Mouse (Mus musculus): Measurements from ENCODE around the gene Vps13d. TPM values are rescaled to one million over a fixed set of nuclear protein-coding genes. Genes with fewer than 3 reads are reported as not detected.

The Vps13d gene
- polyA plus RNA-seq, 1 experiment = 71.8 TPM

DNA sequence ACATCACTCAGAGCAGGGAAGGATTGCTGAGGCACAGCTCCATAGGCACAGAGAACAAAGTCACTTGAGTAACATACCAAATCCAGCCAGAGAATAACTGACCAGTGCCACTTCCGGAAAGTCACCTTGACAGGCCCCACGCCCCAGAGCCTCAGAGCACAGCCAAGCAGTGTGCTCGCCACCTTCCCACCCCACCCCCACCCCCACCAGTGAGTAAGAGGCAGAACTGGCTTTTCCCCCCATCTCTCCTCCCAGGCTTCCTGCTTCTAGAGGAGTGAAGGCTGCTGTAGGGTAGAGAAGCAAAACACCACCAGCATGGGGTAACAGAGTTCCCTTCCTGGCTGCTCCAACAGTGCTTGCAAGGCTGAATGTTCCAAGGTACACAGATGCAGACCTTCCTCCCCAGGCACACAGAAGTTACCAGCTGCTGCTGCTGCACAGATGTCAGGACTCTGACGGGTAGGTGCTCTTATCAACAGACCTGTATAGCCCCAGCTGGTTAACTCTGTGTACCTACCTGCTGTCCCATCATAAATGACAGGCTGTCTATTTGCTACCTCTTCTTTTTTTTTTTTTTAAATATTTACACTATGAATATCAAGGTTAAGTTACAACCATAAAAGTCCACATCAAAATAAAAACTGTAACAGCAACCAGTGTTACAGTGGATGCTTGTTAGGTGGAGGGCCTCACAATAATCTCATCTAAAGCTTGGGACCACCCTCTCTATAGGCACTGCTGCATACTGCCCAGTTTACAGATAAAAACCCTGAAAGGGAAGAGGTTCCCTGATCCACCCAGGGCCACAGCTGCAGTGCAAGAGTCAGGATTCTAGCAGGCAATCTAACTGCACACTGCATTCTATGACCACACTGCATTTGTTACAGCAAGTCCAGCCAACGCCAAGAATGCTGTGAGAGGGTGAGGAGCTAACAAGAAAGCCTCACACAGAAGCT, 47.5 kb downstream of the Vps13d start:
- Histone ChIP-seq H3K27ac (ENCODE audit: insufficient read depth, low read depth, low read length) (no peak overlapping the region), H3K4me1 (ENCODE audit: control insufficient read depth, insufficient read depth, low read length) (peaks cover 8% of the 10 kb centered on the region), H3K4me3 (ENCODE audit: insufficient read depth, low read depth, low read length) (no peak overlapping the region)
- TF ChIP-seq POLR2A (IDR thresholded peaks at IDR 0.05; ENCODE audit: insufficient read depth, low read depth, low read length) (no peak), CTCF (IDR thresholded peaks at IDR 0.05; ENCODE audit: insufficient read depth, low read depth, low read length) (no peak)
- 71% methylated on average over 5 of the region's 5 CpGs for WGBS

DNA sequence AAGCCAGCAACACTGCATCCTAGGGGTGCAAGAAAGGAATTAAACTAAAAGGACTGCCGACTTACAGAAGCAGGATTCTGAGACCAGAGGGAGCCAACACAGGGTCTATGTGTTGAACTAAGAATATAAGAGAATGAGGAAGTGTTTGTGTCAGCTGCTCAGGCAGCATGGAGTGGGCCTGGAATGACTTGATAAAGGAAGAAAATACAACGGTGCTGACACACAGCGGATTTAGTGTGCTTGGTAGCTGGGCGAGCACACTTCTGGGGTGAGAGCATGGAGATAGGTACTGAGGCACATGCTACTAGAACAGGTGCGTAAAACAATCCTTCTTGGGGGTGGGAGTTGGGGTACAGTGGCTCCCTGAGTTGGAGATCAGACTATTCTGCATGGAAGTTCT, 51.3 kb downstream of the Vps13d start:
- 86% methylated on average over 5 of the region's 5 CpGs for WGBS
- H3K4me1 ChIP-seq (ENCODE audit: control insufficient read depth, insufficient read depth, low read length) = peaks cover 8% of the 10 kb centered on the region

DNA sequence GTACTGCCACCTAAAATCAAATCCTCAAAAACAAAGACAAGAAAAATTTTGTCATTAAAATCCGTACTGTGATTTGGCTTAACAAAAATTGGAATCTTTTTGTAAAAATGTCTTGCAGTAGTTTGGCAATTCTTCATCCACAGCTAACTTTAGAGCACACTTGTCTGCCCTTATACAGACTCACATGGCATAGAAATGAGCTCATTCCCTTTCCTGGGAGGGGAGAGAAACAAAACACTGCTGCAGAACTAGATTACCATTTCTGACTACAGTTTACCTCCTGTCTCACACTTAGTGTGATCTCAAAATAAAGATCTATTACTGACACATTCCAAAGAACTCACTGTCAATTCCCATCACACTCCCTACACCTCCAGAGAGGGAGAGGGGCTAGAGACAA, 58.1 kb downstream of the Vps13d start:
- Histone ChIP-seq H3K4me1 (ENCODE audit: control insufficient read depth, insufficient read depth, low read length) (no peaks in the 10 kb centered on the region), H3K27ac (ENCODE audit: insufficient read depth, low read depth, low read length) (no peak overlapping the region), H3K4me3 (ENCODE audit: insufficient read depth, low read depth, low read length) (no peak overlapping the region)
- WGBS = 51% methylated on average over 1 of the region's 1 CpGs
- TF ChIP-seq POLR2A (IDR thresholded peaks at IDR 0.05; ENCODE audit: insufficient read depth, low read depth, low read length) (no peak), CTCF (IDR thresholded peaks at IDR 0.05; ENCODE audit: insufficient read depth, low read depth, low read length) (no peak)

More for the DNA sequence above, 51.3 kb downstream of the Vps13d start:
- H3K4me3 ChIP-seq (ENCODE audit: insufficient read depth, low read depth, low read length) = no peak overlapping the region
- TF ChIP-seq POLR2A (IDR thresholded peaks at IDR 0.05; ENCODE audit: insufficient read depth, low read depth, low read length) = no peak
- TF ChIP-seq CTCF (IDR thresholded peaks at IDR 0.05; ENCODE audit: insufficient read depth, low read depth, low read length) = no peak
- no peak overlapping the region for H3K27ac ChIP-seq (ENCODE audit: insufficient read depth, low read depth, low read length)

DNA sequence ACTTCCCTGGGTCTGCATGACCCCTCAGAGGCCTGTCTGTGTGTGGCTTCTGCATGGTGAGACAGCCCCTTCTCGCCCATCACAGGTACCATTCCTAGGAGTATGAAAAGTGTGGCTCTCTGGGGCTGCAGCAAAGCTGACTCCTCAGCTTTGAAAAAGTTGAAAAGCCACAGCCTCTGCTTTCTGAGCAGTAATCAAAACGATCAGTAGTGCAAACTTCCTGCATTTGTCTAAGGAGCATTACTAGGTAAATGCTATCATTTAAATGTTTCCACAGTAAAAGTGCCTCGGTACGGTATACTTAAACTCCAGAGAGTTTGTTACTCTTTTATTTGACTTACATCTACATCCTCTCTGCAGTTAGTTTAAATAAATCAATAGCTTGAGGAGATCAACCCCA, 59.3 kb downstream of the Vps13d start:
- no peaks in the 10 kb centered on the region for H3K4me1 ChIP-seq (ENCODE audit: control insufficient read depth, insufficient read depth, low read length)
- TF ChIP-seq POLR2A (IDR thresholded peaks at IDR 0.05; ENCODE audit: insufficient read depth, low read depth, low read length) = no peak
- no peak for TF ChIP-seq CTCF (IDR thresholded peaks at IDR 0.05; ENCODE audit: insufficient read depth, low read depth, low read length)
- WGBS = 88% methylated on average over 4 of the region's 4 CpGs
- H3K27ac ChIP-seq (ENCODE audit: insufficient read depth, low read depth, low read length) = no peak overlapping the region
- H3K4me3 ChIP-seq (ENCODE audit: insufficient read depth, low read depth, low read length) = no peak overlapping the region

DNA sequence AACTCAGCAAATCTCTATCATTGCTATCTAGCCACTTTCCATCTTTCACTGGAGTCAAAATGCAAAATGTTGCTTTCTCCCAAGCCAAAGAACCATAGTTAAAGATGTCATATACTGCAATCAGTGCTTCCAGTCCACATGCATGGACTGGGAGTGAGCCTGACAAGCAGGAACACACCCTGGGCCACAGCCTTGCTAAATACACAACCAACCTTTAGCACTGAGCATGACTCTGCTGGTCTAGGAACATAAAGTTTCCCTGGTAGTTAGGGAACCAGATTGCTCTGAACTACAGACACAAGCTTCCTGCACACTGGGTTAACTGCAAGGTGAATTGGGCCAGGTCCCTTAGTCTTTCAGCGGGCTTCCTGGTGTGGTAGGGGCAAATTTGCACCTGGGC, 64.0 kb downstream of the Vps13d start:
- 97% methylated on average over 1 of the region's 1 CpGs for WGBS
- Histone ChIP-seq H3K27ac (ENCODE audit: insufficient read depth, low read depth, low read length) (no peak overlapping the region), H3K4me1 (ENCODE audit: control insufficient read depth, insufficient read depth, low read length) (0 out of 2 replicates have a peak, but pooled peaks cover 2% of the 10 kb centered on the region)

DNA sequence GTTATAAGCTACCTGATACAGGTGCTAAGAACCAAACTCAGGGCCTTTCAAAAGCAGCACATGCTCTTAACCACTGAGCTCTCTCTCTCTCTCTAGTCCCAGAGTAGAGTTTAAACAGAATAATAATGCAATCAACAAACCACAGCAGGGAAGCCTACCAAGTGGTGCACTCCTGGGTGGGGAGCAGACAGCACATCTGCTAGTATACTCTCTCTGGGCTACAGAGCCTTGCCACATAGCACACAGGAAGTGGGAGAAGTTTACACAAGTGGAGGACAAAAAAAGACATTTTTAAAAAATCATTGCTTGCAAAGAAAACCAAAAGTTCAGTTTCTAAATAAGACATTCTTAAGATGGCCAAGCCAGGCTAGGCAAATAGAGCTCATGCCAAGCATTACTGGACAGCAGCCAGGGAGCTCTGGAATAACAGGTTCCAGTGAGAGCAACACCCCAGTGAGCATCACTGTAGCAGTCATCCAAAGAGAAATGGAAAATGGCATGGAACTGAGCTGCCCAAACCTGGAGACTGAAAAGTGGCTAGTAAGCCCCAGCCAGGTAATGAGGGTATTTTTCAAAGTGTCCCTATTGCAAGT, 64.8 kb downstream of the Vps13d start:
- TF ChIP-seq POLR2A (IDR thresholded peaks at IDR 0.05; ENCODE audit: insufficient read depth, low read depth, low read length) (no peak), CTCF (IDR thresholded peaks at IDR 0.05; ENCODE audit: insufficient read depth, low read depth, low read length) (no peak)
- H3K4me1 ChIP-seq (ENCODE audit: control insufficient read depth, insufficient read depth, low read length) = 0 out of 2 replicates have a peak, but pooled peaks cover 2% of the 10 kb centered on the region
- H3K4me3 ChIP-seq (ENCODE audit: insufficient read depth, low read depth, low read length) = no peak overlapping the region
- no peak overlapping the region for H3K27ac ChIP-seq (ENCODE audit: insufficient read depth, low read depth, low read length)

More for the DNA sequence above, 64.0 kb downstream of the Vps13d start:
- TF ChIP-seq POLR2A (IDR thresholded peaks at IDR 0.05; ENCODE audit: insufficient read depth, low read depth, low read length) (no peak), CTCF (IDR thresholded peaks at IDR 0.05; ENCODE audit: insufficient read depth, low read depth, low read length) (no peak)
- H3K4me3 ChIP-seq (ENCODE audit: insufficient read depth, low read depth, low read length) = no peak overlapping the region

DNA sequence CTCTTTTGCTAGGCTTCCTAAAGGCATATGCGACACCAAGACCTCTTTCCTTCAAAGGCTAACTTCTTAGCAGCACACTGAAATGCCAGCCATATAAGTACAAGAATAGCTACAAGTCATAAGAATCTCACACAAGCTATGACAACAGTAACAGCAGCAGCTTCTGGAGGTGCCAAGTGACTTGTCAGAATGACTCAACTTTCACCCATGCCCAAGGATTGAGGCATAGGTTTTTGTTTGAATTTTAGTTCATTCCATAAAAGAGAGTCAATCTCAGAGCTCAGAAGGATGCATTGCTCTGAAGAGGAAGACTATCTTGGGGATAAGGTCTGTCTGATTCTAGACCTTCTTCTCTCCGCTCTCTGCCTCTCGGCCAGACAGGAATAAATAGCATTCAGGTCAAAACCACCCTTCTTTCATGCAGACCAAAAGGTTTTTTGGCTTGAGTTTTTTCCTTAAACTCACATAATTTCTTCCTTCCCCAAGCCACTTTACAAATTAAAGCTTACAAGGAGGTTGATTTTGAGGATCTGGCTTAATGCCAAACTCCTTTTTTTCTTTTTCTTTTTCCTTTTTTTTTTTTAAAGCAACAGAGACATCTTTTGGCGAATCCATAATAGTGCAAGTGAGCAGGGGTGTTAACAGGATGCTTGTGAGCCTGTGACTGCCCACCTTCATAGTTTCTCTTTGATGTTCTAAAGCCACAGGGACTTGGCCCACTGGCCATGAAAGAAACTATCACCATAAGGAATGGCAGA, 69.2 kb downstream of the Vps13d start:
- no peak overlapping the region; the same call in 1 of the 2 replicates for H3K27ac ChIP-seq (ENCODE audit: insufficient read depth, low read depth, low read length)

DNA sequence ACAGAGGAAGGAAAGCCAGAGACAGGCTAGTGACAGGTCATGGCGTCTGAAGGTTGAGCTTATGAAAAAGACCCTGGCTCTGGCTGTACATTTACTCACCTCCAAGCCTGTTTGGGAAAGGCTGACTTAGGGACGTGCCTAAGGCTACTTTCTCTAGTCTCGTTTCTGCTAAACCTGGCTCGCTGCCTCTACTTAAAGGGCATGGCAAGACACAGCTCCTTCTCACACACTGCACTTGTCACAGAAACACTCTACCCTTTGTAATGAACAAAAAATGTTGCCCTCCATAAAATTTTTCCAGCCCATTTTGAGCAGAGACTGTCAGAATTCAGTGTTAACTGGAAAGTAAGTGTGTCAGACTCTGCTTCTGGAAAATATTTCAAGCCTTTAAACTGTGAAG, 70.4 kb downstream of the Vps13d start:
- Histone ChIP-seq H3K4me1 (ENCODE audit: control insufficient read depth, insufficient read depth, low read length) (0 out of 2 replicates have a peak, but pooled peaks cover 2% of the 10 kb centered on the region), H3K4me3 (ENCODE audit: insufficient read depth, low read depth, low read length) (no peak overlapping the region), H3K27ac (ENCODE audit: insufficient read depth, low read depth, low read length) (no peak overlapping the region)
- TF ChIP-seq CTCF (IDR thresholded peaks at IDR 0.05; ENCODE audit: insufficient read depth, low read depth, low read length) (no peak), POLR2A (IDR thresholded peaks at IDR 0.05; ENCODE audit: insufficient read depth, low read depth, low read length) (no peak)
- 78% methylated on average over 4 of the region's 4 CpGs for WGBS

More for the DNA sequence above, 69.2 kb downstream of the Vps13d start:
- TF ChIP-seq POLR2A (IDR thresholded peaks at IDR 0.05; ENCODE audit: insufficient read depth, low read depth, low read length) (no peak), CTCF (IDR thresholded peaks at IDR 0.05; ENCODE audit: insufficient read depth, low read depth, low read length) (no peak)
- Histone ChIP-seq H3K4me1 (ENCODE audit: control insufficient read depth, insufficient read depth, low read length) (0 out of 2 replicates have a peak, but pooled peaks cover 2% of the 10 kb centered on the region), H3K4me3 (ENCODE audit: insufficient read depth, low read depth, low read length) (no peak overlapping the region)
- 40% methylated on average over 4 of the region's 4 CpGs for WGBS
